Mouse (Mus musculus) T-cell, adult 2 months (primary cell): ENCODE data around the gene 1700001C19Rik.
"Not testable (repeated sequence)": the region's sequence is repeated elsewhere in the genome, so short reads cannot be mapped to it uniquely, and the experiment has no call there.

ENCODE experiments used
- DNase-seq: peaks from one replicate; pipeline ENCODE4 v3.0.0; 2022; ENCODE audit warnings: low spot score

1700001C19Rik gene

DNA sequence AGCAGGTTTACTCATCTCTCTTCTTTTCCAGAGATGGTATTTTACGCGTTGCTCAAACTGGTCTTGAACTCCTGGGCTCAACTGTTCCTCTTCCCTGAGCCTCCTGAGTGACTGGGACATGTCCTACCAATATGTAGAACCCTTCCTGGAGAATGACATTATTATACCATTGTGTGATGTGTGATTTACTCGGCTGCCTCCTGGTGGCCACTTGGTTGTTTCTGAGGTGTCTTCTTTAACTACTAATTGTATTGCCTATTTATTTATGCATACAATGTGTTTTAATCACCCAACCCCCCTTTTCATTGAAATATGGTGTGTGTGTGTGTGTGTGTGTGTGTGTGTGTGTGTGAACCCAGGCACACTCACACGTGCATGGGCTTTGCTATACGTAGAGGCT is 6.4 kb downstream of the 1700001C19Rik start:
- no peak for DNase-seq

DNA sequence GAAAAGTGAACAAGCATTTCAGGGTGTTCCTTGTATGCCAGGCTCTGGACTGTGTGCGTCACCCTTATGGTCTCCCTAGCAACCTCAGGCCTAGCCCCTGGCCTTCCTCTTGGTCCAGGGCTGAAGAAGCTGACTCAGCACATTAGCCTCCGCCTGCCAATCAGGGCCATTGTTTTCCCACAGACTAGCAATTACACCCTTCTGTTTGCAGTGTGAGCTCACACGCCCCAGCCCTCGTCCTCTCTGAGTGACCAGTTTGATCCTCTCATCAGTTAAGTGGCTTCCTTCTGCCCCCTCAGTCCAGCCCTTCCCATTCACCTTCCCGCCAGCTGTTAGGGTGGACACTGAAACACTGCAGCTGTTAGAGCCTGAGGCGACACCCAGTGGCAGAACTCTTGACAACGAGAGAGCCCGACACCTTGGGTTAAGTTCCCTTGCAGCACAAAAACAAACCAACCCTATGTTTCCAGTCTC is 8.3 kb downstream of the 1700001C19Rik start:
- DNase-seq: no peak

DNA sequence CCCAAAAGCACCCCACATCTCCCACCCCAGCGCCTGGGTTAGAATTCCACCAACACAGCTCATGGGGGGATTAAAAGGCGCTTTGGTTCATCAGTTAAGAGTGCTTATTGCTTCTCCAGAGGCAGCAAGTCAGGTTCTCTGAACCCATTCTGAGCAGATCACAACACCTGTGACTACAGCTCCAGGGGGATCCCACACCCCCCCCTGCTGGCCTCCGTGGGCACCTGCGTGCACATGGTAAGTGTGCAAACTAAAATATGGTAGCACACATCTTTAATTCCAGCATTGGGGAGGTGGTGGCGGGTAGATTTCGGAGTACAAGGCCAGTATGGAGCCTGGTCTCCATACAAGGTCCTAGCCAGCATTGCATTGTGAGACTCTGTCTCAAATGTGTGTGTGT is 9.9 kb downstream of the 1700001C19Rik start:
- DNase-seq: no peak

DNA sequence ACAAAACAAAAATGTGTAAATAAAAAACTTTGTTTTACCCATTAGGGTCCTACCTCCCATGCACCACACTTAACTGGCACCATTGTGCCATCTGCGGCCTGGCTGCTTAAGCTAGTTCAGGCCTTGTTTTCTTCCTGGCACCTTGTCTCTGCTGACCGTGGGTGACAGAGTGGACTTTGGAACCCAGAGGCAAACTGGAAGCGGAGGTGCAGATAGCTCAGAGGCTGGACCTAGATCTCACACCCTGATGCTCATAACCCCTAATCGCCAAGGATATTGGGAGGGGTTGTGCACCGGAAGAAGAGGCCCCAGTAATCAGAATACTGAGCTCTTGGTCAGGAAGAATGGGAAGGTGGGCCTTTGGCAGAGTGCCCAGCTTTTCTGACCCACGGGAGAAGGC is 13.0 kb downstream of the 1700001C19Rik start:
- DNase-seq: no peak

DNA sequence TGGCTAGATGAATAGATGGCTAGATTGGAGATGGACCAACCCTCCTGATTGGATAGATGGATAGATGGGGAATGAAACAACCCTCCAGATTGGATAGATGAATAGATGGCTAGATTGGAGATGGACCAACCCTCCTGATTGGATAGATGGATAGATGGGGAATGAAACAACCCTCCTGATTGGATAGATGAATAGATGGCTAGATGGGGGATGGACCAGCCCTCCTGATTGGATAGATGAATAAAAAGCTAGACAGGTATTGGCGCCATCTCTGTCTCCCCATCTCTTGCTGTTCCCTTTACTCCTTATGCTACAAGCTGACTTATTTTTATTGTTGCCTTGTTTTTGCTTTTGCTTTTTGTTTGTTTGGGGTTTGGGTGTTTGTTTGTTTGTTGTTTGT is 14.6 kb downstream of the 1700001C19Rik start:
- not testable (repeated sequence) for DNase-seq

DNA sequence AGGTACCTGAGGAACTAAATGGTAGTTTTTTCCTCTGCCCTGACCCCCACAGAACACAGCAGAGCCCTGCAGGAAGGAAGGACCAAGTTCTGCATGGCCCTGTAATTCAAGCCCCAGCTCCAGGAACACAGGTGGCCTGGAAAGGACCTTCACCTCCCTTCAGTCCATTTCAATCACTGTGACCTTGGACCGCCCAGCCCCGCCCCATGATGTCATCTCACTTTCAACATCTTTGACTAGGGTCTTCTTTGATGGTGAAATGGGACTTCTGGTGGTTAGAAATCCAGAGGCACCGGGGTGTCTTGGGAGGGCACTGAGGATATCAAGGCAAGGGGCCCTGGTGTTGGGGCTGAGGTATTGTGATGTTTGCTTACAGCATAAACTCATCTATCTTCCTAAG is 15.6 kb downstream of the 1700001C19Rik start:
- DNase-seq: no peak

DNA sequence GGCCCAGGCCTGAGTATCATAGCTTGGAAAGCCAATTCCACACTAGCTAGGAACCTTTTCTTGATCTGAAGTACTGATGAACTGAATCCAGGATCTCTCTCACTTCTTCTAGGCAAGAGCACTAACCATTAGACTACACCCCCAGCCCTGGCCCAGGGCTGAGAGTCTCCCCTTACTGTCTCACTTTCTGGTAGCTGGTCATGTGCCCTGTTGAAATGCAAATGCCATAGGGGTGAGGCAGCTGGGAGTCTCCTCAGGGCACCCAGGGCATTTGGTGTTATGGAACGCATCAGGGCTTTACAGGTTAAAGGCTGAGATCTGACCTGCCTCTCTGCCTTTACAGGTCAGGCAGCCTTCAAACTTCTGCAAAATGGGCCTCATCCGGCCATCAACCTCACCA is 17.0 kb downstream of the 1700001C19Rik start:
- no peak for DNase-seq

DNA sequence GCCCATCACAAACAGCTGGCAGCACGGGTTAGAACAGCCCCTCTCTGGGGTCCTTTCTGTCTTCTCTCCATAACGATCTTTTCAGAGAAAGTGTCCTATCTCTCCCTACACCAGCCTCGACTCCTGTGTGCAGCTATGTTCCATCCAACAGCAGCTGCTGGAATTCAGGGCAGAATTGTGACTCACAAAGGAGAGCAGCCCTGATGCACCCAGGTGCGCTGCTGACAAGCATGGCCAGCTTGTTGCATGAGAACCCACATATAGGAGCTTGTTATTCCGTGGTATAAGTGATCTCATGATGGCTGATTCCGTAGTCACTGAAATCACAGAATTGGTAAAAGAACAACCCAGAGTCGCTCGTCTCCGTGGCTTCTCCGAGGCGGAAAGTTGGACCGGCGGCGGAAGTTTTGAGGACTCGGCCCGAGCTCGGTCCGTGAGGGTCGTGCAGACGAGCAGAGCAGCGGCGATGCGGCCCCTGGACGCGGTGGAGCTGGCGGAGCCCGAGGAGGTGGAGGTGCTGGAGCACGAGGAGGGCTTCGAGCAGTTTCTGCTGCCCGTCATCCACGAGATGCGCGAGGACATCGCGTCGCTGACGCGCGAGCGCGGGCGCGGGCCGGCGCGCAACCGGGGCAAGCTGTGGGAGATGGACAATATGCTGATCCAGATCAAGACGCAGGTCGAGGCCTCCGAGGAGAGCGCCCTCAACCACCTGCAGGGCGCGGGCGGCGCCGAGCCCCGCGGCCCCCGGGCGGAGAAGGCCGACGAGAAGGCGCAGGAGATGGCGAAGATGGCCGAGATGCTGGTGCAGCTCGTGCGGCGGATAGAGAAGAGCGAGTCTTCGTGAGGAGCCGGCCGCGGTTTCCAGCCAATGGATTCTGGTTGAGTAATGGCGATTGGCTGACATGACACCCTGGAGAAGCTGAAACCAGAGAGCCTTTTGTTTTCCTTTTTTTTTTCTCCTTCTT is 27.0 kb downstream of the 1700001C19Rik start:
- peak; percentile 10 for DNase-seq

DNA sequence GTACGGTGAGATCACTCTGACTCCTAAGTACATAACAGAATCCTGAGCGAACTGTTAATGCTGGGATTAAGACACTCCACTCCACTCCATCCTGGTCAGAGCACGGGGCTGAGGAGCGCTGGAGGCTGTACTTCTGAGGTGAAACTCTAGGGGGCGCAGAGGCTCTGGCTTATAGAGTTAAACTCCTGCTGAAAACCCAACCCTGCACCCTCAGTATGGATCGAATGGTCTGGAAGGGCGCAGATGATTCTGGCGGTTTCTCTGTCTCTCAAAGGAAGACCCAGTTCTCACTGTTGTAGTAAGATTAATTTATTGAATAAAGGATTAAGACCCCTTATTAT is 28.6 kb downstream of the 1700001C19Rik start:
- peak; percentile 41 for DNase-seq

DNA sequence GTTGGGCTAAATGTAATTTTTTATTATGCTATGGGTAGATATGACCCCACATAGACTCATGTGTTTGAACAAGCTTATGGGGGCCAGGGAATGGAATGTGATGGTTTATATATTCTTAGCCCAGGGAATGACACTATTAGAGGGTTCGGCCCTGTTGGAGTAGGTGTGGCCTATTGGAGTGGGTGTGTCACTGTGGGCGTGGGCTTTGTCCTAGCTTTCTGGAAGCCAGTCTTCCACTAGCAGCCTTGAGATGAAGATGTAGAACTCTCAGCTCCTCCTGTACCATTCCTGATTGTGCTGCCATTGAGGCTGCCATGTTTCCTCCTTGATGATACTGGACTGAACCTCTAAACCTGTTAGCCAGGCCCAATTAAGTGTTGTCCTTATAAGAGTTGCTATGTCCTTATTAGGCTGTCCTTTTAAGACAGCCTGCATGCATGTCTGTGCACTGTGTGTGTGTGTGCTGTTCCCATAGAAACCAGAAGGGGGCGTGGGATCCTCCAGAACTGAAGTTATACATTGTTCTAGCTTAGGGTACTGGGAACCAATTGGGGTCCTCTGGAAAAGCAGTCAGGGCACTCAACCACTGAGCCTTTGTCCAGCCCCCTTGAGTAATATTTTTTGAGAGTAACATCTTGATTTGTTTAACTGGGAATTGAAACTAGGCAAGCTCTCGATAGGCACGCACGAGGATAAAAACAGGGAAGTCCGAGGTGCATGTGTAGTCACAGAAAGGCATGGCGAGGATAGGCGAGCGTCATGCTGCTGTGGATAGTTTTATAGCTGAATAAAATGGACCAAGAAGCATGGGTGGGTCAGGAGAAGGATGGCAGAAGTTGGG is 29.2 kb downstream of the 1700001C19Rik start:
- no peak for DNase-seq

DNA sequence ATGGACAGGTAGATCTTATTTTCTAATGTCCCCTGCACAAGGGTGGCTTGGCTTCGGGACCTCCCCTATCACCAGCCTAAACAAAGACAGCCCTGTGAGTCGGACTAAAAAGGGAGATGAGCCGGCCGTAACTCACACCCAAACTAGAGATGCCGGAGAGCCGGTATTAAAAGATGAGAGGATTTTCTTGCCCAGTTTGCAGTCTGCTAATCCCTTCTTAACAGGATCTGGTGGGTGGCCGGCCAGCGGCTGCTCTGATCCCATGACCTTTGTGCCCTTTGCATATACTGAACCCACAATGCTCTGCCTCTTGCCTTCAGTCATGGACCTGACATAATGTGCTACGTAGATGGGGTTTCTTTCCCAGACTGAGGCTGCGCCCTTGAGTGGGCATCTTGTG is 36.7 kb downstream of the 1700001C19Rik start, which contains the start of gene Guca1a:
TSS of gene Guca1a (minus strand) at position 134 of the 400 bp plus-strand sequence.
- DNase-seq: no peak

DNA sequence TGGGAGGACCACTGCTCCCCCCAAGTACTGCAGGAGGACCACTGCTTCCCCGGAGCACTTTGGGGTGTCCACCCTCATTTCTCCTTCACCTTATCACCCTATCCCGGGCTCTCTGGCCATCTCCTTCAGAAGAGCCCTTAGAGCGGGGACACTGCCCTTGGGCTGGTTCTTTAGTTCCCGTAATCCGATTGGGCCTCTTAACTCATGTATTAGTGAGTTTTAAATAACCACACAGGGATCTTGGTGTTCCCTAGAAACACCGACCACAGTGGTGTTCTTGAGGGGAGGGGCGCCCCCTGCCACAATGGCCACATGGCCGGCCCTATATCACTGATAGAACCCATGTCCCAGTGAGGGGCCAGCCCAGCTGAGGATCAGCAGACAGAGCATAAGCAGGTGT is 38.1 kb downstream of the 1700001C19Rik start:
- no peak for DNase-seq

DNA sequence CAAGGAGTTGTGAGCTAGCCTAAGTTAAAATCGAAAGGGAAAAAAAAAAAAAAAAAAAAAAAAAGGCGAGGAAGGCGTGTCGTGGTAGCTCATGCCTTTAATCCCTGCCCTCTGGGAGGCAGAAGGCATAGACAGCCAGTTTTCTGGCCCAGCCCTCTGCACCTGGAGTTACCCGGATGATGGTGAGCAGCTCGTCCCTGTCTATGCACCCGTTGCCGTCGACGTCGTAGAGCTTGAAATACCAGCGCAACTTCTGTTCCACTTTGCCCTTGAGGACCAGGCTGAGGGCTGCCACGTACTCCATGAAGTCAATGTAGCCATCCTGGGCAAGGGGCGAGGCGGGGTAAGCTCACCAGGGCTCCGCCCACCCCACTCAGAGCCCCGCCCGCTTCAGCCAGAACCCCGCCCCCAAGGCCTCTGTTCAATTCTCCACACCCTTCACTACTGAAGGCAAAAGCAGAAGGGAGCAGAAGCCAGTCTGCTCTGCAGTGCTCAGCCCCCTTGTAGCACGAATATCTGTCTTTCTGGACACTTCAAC is 41.7 kb downstream of the 1700001C19Rik start:
- peak; percentile 48 for DNase-seq

DNA sequence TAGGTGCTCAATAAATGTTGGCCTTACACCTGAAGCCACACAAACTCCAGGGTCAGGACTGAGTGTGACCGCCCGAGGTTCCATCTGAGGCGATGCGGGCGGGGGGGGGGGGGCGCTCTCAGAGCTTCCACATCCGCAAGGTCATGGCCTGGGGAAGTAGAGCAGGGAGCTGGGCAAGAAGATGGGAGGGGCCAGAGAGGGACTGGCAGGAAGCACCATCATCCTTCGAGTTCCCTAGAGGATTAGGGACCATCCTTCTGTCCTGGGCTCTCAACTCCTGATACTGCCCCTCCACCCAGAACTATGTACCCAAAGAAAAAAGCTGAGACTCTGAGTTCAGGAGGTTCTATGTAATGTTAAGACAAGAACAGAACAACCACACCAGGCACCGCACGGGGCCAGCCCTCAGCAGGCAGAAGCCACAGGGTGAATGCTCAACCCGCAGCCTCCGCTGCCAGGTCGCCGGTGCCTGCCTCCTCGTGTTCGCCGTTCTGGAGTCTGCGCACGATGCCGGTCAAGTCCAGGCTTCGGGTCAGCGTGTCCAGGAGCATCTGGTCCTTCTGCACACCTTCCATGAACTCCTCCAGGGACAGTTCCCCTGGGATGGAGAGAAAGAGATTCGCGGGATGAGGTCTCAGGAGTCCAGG is 42.8 kb downstream of the 1700001C19Rik start:
- DNase-seq: peak; percentile 25

DNA sequence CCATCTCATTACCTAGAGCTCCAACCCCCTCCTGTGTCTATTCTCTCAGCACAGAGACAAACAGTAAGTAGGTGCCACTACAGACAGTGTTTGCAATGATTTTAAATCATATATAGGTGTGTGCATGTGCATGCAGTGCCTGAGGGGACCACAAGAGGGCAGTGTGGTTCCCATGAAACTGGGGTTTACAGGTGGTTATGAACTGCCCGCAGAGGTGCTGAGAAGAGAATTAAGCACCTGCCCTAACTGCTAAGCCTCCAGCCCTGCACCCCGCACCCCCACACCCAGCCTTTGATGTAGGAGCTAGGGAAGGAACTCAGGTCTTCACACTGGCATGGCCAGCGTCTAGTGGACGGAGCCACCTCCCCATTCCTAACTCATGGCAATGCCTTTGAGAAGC is 50.5 kb downstream of the 1700001C19Rik start:
- DNase-seq: peak; percentile 49

DNA sequence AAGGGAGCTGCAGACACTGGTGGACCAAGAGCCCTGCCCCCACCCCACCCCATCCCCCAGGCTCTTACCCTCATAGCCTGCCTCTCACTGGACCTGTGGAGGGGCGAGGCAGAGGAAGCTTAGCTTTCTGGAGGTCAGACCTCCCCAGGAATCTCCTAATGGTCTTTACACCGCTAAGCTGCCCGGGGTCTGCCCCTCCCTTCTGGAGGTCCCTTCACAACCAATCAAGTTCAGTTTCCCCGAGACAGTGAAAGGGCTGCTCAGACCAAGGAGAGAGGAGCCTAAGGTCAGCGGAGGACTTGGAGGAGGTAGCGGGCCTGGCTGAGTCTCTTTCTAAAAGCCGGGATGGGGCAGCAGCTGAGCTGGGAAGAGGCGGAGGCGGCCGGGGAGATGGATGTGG is 52.0 kb downstream of the 1700001C19Rik start, which contains the start of gene Guca1b:
TSS of gene Guca1b (plus strand) at position 249 of the 400 bp plus-strand sequence.
- DNase-seq: no peak

DNA sequence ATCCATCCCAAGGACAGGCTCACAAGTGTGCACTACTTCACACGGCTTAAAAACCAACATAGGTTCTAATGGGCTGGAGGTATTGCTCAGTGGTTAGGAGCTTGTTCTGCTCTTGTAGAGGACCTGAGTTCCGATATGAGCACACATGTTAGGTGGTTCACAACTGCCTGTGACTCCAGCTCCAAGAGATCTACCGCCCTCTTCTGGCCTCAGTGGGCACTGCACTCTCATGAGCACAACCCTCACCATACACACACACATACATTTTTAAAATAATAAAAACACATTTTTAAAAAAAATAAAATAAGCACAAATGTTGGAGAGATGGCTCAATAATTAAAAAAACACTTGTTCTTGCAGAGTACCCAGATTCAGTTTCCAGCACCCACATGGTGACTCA is 53.1 kb downstream of the 1700001C19Rik start:
- DNase-seq: no peak

DNA sequence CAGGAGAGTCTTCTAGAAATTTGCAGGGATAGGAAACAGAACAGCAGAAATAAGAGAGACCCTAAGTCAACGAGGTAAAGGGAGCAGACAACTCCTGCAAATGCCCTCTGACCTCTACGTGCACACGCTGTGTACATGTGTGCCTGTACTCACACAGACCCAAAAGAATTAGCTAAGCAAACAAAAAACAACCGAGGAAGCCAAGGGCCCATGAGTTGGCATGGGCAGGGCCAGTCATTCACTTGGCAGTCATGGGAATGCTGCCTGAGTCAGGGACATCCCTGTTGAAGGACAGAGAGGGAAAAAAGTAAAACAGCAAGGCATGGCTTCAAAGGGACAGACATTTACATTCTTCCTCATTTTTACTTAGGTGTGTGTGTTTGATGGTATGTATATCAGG is 53.9 kb downstream of the 1700001C19Rik start:
- DNase-seq: no peak

DNA sequence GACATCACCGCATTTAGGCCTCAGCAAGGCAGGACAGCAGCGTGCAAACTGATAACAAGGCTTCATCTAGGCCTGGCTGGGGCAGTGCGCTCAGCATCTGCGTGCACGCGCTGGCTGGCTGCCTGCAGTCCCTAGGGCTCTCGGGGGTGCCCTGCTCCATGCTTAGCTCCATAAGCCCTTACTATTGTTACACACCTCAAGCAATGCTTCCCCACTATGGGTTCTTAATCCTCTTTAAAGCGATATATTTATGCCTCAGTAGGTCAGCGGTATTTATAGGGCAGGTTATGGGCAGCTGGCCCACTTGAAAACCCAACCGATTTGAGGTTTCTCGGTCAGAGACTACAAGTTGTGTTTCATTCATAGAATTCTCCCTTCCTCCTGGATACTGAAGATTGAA is 55.3 kb downstream of the 1700001C19Rik start:
- DNase-seq: no peak

DNA sequence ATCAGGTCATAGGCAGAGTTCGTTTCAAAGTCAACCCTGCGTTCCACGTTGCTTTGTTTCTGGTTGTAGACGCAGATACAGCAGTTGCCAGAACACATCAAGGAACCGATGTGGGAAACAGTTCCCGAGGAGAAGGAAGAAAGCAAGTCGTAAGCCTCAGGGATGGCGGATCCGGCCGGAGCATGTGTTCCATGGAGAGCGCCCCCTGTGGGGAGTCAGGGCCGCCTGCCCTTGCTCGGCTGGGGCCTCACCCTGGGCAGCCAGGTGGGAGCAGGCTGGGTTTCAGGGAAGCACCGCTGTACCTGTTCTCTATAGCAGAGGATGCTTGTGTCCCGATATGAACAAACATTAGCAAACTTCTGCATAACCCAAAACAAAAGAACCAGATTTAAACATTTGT is 59.0 kb downstream of the 1700001C19Rik start:
- no peak for DNase-seq

DNA sequence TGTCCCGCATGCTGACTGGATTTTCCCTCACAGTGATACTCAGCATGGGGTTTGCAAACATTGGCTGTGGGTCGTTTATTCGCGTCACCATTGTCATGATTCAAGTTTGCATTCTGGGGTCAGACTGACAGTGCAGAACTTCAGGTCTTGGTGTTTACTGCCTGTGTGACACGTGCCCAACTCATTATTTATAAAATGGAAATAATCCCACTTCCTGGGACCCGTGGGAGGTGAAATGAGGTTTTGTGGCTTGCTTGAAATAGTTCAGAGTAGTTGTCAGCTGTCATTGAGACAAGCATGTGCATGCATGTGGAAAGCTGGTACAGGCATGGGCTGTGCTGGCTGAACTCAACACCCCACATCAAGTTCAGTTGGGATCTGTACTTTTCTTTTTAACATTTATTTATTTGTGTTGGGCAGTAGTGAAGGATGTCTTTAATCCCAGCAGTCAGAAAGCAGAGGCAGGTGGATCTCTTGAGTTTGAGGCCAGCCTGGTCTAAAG is 60.3 kb downstream of the 1700001C19Rik start:
- no peak for DNase-seq

DNA sequence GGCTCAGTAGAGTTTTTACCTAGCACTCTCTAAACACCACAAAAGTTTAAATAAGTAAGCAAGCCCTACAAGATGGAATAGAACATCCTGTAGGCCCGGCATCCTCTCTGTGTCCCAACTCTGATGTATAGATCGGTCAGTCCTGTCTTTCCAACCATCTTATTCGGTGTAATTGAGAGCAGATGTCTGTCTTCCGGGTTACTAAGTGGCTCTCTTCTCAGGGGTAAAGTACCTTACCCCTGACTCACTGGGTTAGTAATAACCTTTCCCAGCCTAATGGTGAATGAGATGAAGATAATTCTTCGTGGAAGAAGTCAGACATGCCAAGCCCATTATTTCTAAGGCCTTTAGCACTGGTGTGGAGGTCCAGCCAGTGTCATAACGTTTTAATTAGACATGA is 63.2 kb downstream of the 1700001C19Rik start:
- no peak for DNase-seq
